Mouse (Mus musculus): ENCODE measurements around the gene Trim52. TPM values are rescaled to one million over a fixed set of nuclear protein-coding genes. Genes with fewer than 3 reads are reported as not detected.

Trim52 gene
- total RNA-seq, 4 experiments from 2014 or later = not detected

Other genes with a start within 250 kb of the Trim52 start
- gene Spry2, start 209.4 kb upstream of the Trim52 start, total RNA-seq (2022) = 10 to 100 TPM; 77.7 to 87.4 (median 83.9) TPM